Mouse (Mus musculus): ENCODE data around the gene Ehd4. TPM values are rescaled to one million over a fixed set of nuclear protein-coding genes. Genes with fewer than 3 reads are reported as not detected.

Gene Ehd4
- polyA plus RNA-seq, 1 experiment from 2014 or later, result 60.6 TPM

- peaks cover 13% of the 10 kb centered on the region; the same call in 1 of the 2 replicates for H3K4me1 ChIP-seq
- 90% methylated on average over 1 of the region's 1 CpGs for WGBS
- ATAC-seq (ENCODE audit: insufficient number of reproducible peaks, low FRiP score, low TSS enrichment, low read depth), result no peak
Observed at GRCm38 (mm10) chr2:120125461-120125860, 28.9 kb downstream of the Ehd4 start.

GRCm38 (mm10) chr2:120124946-120125345 is 29.5 kb downstream of the Ehd4 start:
- 81% methylated on average over 2 of the region's 2 CpGs for WGBS
- no peak for ATAC-seq (ENCODE audit: insufficient number of reproducible peaks, low FRiP score, low TSS enrichment, low read depth)
- H3K27ac ChIP-seq, result no peak overlapping the region
- H3K36me3 ChIP-seq, result no peaks in the 10 kb centered on the region
- no peak overlapping the region for H3K4me3 ChIP-seq
- no peaks in the 10 kb centered on the region for H3K27me3 ChIP-seq
- peaks cover 13% of the 10 kb centered on the region; the same call in 1 of the 2 replicates for H3K4me1 ChIP-seq
- no peak overlapping the region for H3K4me2 ChIP-seq
- H3K9ac ChIP-seq, result no peak overlapping the region
- no peaks in the 10 kb centered on the region for H3K9me3 ChIP-seq

More at GRCm38 (mm10) chr2:120125461-120125860, 28.9 kb downstream of the Ehd4 start:
- Histone ChIP-seq H3K36me3 (no peaks in the 10 kb centered on the region), H3K9me3 (no peaks in the 10 kb centered on the region), H3K4me2 (no peak overlapping the region), H3K4me3 (no peak overlapping the region), H3K27me3 (no peaks in the 10 kb centered on the region), H3K27ac (no peak overlapping the region), H3K9ac (no peak overlapping the region)

GRCm38 (mm10) chr2:120124096-120124495 is 30.3 kb downstream of the Ehd4 start:
- no peaks in the 10 kb centered on the region for H3K36me3 ChIP-seq
- no peak overlapping the region for H3K4me3 ChIP-seq
- H3K4me1 ChIP-seq, result peaks cover 12% of the 10 kb centered on the region; the same call in 1 of the 2 replicates
- no peak overlapping the region for H3K9ac ChIP-seq
- ATAC-seq (ENCODE audit: insufficient number of reproducible peaks, low FRiP score, low TSS enrichment, low read depth), result no peak
- H3K4me2 ChIP-seq, result no peak overlapping the region
- H3K27me3 ChIP-seq, result no peaks in the 10 kb centered on the region
- WGBS, result 25% methylated on average over 1 of the region's 1 CpGs
- no peaks in the 10 kb centered on the region for H3K9me3 ChIP-seq
- peak overlapping the region; percentile 43; the same call in 1 of the 2 replicates for H3K27ac ChIP-seq

- 95% methylated on average over 6 of the region's 6 CpGs for WGBS
- no peaks in the 10 kb centered on the region for H3K9me3 ChIP-seq
- 0 out of 2 replicates have a peak, but pooled peaks cover 4% of the 10 kb centered on the region for H3K4me1 ChIP-seq
- H3K4me2 ChIP-seq, result no peak overlapping the region
- H3K9ac ChIP-seq, result no peak overlapping the region
- ATAC-seq (ENCODE audit: insufficient number of reproducible peaks, low FRiP score, low TSS enrichment, low read depth), result no peak
- H3K36me3 ChIP-seq, result no peaks in the 10 kb centered on the region
- H3K27ac ChIP-seq, result no peak overlapping the region
- H3K27me3 ChIP-seq, result no peaks in the 10 kb centered on the region
- no peak overlapping the region for H3K4me3 ChIP-seq
Observed at GRCm38 (mm10) chr2:120122983-120123382, 31.4 kb downstream of the Ehd4 start.

GRCm38 (mm10) chr2:120117346-120117745 is 37.1 kb downstream of the Ehd4 start:
- H3K4me1 ChIP-seq, result 0 out of 2 replicates have a peak, but pooled peaks cover 2% of the 10 kb centered on the region
- no peak for ATAC-seq (ENCODE audit: insufficient number of reproducible peaks, low FRiP score, low TSS enrichment, low read depth)
- no peaks in the 10 kb centered on the region for H3K36me3 ChIP-seq
- H3K27ac ChIP-seq, result no peak overlapping the region
- no peaks in the 10 kb centered on the region for H3K9me3 ChIP-seq
- H3K9ac ChIP-seq, result no peak overlapping the region
- no peaks in the 10 kb centered on the region for H3K27me3 ChIP-seq
- no peak overlapping the region for H3K4me3 ChIP-seq
- WGBS, result 86% methylated on average over 6 of the region's 6 CpGs
- no peak overlapping the region for H3K4me2 ChIP-seq

GRCm38 (mm10) chr2:120116362-120116761 is 38.0 kb downstream of the Ehd4 start:
- Histone ChIP-seq H3K4me2 (no peak overlapping the region), H3K27me3 (no peaks in the 10 kb centered on the region), H3K9me3 (no peaks in the 10 kb centered on the region), H3K4me1 (0 out of 2 replicates have a peak, but pooled peaks cover 5% of the 10 kb centered on the region), H3K27ac (no peak overlapping the region), H3K9ac (no peak overlapping the region), H3K4me3 (no peak overlapping the region), H3K36me3 (no peaks in the 10 kb centered on the region)
- 65% methylated on average over 1 of the region's 1 CpGs for WGBS
- ATAC-seq (ENCODE audit: insufficient number of reproducible peaks, low FRiP score, low TSS enrichment, low read depth), result no peak

- Histone ChIP-seq H3K9me3 (no peaks in the 10 kb centered on the region), H3K27ac (no peak overlapping the region), H3K27me3 (no peaks in the 10 kb centered on the region), H3K4me2 (no peak overlapping the region), H3K4me3 (no peak overlapping the region), H3K4me1 (0 out of 2 replicates have a peak, but pooled peaks cover 5% of the 10 kb centered on the region), H3K9ac (no peak overlapping the region), H3K36me3 (no peaks in the 10 kb centered on the region)
- 75% methylated on average over 4 of the region's 4 CpGs for WGBS
- no peak for ATAC-seq (ENCODE audit: insufficient number of reproducible peaks, low FRiP score, low TSS enrichment, low read depth)
Observed at GRCm38 (mm10) chr2:120114977-120115376, 39.4 kb downstream of the Ehd4 start.

GRCm38 (mm10) chr2:120113963-120114362 is 40.4 kb downstream of the Ehd4 start:
- H3K4me3 ChIP-seq, result no peak overlapping the region
- H3K27me3 ChIP-seq, result no peaks in the 10 kb centered on the region
- H3K36me3 ChIP-seq, result no peaks in the 10 kb centered on the region
- no peak overlapping the region for H3K4me2 ChIP-seq
- H3K27ac ChIP-seq, result no peak overlapping the region
- no peak for ATAC-seq (ENCODE audit: insufficient number of reproducible peaks, low FRiP score, low TSS enrichment, low read depth)
- WGBS, result 93% methylated on average over 3 of the region's 3 CpGs
- H3K9ac ChIP-seq, result no peak overlapping the region
- H3K9me3 ChIP-seq, result no peaks in the 10 kb centered on the region
- 0 out of 2 replicates have a peak, but pooled peaks cover 5% of the 10 kb centered on the region for H3K4me1 ChIP-seq

GRCm38 (mm10) chr2:120113476-120113875 is 40.9 kb downstream of the Ehd4 start:
- Histone ChIP-seq H3K27ac (no peak overlapping the region), H3K9me3 (no peaks in the 10 kb centered on the region), H3K4me3 (no peak overlapping the region), H3K27me3 (no peaks in the 10 kb centered on the region), H3K4me1 (0 out of 2 replicates have a peak, but pooled peaks cover 5% of the 10 kb centered on the region), H3K9ac (no peak overlapping the region), H3K4me2 (no peak overlapping the region), H3K36me3 (no peaks in the 10 kb centered on the region)
- 72% methylated on average over 6 of the region's 6 CpGs for WGBS
- ATAC-seq (ENCODE audit: insufficient number of reproducible peaks, low FRiP score, low TSS enrichment, low read depth), result no peak

- Histone ChIP-seq H3K27me3 (no peaks in the 10 kb centered on the region), H3K9ac (no peak overlapping the region), H3K27ac (no peak overlapping the region), H3K4me1 (0 out of 2 replicates have a peak, but pooled peaks cover 5% of the 10 kb centered on the region), H3K4me2 (no peak overlapping the region), H3K36me3 (no peaks in the 10 kb centered on the region), H3K9me3 (no peaks in the 10 kb centered on the region), H3K4me3 (no peak overlapping the region)
- 47% methylated on average over 4 of the region's 4 CpGs for WGBS
- no peak for ATAC-seq (ENCODE audit: insufficient number of reproducible peaks, low FRiP score, low TSS enrichment, low read depth)
Observed at GRCm38 (mm10) chr2:120111596-120111995, 42.8 kb downstream of the Ehd4 start.

- Histone ChIP-seq H3K27ac (0 out of 2 replicates have a peak overlapping the region, but pooled peaks have one; percentile 11), H3K4me1 (0 out of 2 replicates have a peak, but pooled peaks cover 5% of the 10 kb centered on the region), H3K4me2 (no peak overlapping the region), H3K36me3 (no peaks in the 10 kb centered on the region), H3K9me3 (no peaks in the 10 kb centered on the region), H3K4me3 (no peak overlapping the region), H3K27me3 (no peaks in the 10 kb centered on the region), H3K9ac (no peak overlapping the region)
- ATAC-seq (ENCODE audit: insufficient number of reproducible peaks, low FRiP score, low TSS enrichment, low read depth), result peak; percentile 55; the same call in 1 of the 2 replicates
- 77% methylated on average over 3 of the region's 3 CpGs for WGBS
Observed at GRCm38 (mm10) chr2:120111172-120111571, 43.2 kb downstream of the Ehd4 start.

- H3K4me2 ChIP-seq, result no peak overlapping the region
- ATAC-seq (ENCODE audit: insufficient number of reproducible peaks, low FRiP score, low TSS enrichment, low read depth), result no peak
- WGBS, result 83% methylated on average over 4 of the region's 4 CpGs
- no peaks in the 10 kb centered on the region for H3K9me3 ChIP-seq
- H3K36me3 ChIP-seq, result no peaks in the 10 kb centered on the region
- no peak overlapping the region for H3K9ac ChIP-seq
- no peak overlapping the region for H3K27ac ChIP-seq
- H3K27me3 ChIP-seq, result no peaks in the 10 kb centered on the region
- H3K4me3 ChIP-seq, result no peak overlapping the region
- 0 out of 2 replicates have a peak, but pooled peaks cover 8% of the 10 kb centered on the region for H3K4me1 ChIP-seq
Observed at GRCm38 (mm10) chr2:120108077-120108476, 46.3 kb downstream of the Ehd4 start.

All from limb, embryonic 15.5 days (tissue).